Mouse (Mus musculus) brain, embryonic 18.5 days (tissue): ENCODE data around the gene Psd.

ENCODE experiments used
- DNase-seq: peaks from one replicate; pipeline ENCODE4 v3.0.0-alpha.2; 2012; ENCODE audit warnings: low read depth, low spot score

Gene Psd

DNA sequence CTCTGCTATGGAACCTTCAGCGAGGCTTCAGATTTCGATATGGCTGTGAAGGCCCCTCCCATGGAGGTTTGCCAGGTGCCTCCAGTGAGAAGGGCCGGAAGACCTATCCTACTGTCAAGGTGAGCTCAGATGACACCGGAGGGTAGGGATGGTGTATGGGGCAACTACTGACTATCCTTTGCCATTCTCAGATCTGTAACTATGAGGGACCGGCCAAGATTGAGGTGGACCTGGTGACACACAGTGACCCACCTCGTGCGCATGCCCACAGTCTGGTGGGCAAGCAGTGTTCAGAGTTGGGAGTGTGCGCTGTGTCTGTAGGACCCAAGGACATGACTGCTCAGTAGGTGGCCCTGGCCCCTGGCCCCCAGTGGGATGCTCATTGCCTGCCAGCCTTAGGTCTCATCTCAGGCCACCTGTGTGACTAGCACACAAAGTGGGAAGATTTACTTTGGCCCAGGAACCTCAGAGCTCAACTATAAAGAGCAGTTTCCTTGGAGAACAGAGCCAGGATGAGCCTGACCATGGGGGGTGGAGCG is 20.1 kb downstream of the Psd start:
- no peak for DNase-seq

DNA sequence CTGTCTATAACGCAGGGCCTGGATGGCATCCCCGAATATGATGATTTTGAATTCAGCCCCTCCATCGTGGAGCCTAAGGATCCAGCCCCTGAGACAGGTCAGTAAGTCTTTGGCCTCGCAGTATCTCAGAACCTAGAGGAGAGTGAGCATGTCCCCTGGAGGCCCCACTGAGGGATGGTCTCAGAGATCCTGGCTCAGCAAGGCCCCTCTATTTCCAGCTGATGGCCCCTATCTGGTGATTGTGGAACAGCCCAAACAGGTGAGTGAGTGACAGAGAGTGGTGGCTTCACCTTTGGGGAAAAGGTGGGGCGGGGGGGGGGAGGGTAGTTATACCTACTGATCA is 20.7 kb downstream of the Psd start:
- DNase-seq: no peak

GRCm38 (mm10) chr19:46305432-46306267 is 21.3 kb downstream of the Psd start:
- DNase-seq: no peak

GRCm38 (mm10) chr19:46304908-46305333 is 22.0 kb downstream of the Psd start:
- DNase-seq: no peak

- DNase-seq: no peak
These were observed 22.6 kb downstream of the Psd start, which contains the start of gene Nfkb2 for GRCm38 (mm10) chr19:46304216-46304841. Gene Nfkb2 (plus strand): TSS chr19:46304320.

- DNase-seq: no peak
These were observed 23.4 kb downstream of the Psd start for GRCm38 (mm10) chr19:46303251-46304215.

- no peak for DNase-seq
These were observed 24.4 kb downstream of the Psd start for GRCm38 (mm10) chr19:46302551-46302950.

- no peak for DNase-seq
These were observed 26.5 kb downstream of the Psd start for GRCm38 (mm10) chr19:46300294-46301045.

DNA sequence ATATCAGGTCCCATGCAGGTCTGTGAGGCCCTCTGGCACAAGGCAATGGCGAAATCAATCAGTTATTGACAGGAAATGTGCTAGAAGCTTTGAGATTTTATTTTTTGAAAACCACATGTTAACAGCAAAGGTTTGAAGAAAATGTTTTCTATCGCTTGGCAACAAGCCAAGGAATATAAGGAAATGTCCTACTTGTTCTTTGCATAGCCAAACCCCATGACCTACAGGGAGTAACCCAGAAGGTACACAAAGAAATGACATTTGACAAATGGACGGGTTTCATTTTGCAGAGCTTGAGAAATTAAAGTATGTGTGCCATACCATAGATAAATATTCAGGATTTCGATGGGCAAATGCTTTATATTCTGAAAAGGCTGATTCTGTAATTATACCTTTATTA is 30.0 kb downstream of the Psd start:
- DNase-seq: no peak

- DNase-seq: no peak
These were observed 36.3 kb downstream of the Psd start for GRCm38 (mm10) chr19:46290535-46291105.

- no peak for DNase-seq
These were observed 39.4 kb downstream of the Psd start for GRCm38 (mm10) chr19:46287566-46287965.

DNA sequence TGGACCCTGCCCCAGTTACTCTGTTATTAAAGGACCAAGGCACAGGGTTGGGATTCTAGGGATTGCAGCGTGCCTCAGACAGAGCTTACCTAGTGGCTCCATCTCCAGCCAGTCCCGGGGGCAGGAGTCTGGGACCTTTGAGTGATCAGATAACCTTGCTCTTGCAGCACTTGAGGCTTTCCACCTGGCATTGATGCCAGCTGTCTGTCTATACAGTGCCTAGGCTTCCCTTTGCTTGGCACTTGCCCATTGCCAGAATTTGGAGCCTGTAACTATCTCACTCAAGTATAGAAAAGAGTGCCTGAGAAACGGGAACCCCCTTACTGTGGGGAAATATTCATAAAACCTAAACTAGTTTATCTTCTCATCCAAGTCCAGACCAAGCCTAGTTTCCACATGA is 40.0 kb downstream of the Psd start:
- no peak for DNase-seq

DNA sequence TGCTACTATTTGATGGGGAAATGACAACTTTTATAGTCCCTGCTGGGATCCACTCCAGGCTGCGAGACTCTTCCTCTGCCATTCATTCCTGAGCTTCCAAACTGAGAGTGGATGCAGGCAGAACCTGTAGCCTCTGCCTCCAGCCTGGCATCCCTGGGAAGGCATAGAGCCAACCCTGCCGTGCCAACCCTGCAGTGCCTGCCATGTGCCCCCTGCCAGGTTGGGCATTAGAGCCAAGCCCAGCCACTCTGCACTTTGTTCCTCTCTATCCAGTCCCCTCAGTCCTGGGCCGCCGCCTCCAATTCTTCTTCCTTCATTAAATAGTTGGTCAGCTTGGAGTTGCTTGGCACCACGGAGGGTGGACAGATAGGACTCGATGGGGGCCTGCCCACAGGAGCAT is 40.9 kb downstream of the Psd start:
- DNase-seq: no peak

- no peak for DNase-seq
These were observed 41.3 kb downstream of the Psd start for GRCm38 (mm10) chr19:46285631-46286030.

- no peak for DNase-seq
These were observed 42.3 kb downstream of the Psd start for GRCm38 (mm10) chr19:46284686-46285085.

DNA sequence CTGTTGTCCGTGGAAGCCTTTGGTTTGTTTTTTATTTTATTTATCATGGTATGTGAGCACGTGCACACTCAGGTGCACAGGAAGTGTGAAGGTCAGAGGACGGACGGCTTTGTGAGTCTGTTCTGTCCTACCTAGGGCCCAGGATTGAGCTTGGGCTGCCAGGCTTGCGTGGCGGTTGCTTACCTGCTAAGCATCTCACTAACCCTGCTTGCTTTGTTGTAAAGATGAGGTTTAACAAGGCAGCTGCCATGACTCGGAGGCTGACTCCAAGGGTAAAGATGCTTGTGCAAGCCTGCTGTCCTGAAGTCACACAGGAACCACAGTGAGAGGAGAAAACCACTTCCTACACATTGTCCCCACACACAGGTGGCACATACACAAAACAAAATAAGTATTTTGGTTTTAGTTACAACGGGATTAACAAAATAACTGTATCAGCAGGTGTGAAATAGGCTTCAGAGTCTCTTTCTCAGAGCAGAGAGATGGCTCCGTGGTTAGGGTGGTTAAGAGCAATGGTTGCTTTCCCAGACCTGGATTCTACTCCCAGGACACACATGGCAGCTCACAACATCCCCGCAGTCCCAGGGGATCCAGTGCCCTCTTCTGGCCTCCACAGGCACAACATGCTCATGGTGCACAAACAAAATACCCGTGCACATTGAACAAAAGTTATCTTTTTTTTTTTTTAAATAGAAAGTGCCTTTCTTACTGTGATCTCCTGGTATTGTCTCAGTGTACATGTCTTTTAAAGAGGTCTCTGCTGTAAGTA is 44.7 kb downstream of the Psd start:
- no peak for DNase-seq

DNA sequence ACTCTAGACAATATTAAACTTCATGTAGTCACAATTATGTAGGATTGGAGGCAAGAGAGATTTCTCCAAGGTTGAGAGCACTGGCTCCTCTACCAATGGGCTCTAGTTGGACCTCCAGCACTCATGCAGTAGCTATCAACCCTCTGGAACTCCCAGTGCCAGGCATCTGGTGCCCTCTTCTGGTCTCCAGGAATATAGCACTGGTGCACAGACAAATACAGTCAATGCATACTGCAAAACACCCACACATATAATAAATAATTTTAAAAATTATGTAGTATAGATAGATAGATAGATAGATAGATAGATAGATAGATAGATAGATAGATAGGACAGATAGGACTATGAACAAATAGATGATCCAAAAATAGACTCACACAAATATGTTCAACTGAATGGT is 51.6 kb downstream of the Psd start:
- no peak for DNase-seq

DNA sequence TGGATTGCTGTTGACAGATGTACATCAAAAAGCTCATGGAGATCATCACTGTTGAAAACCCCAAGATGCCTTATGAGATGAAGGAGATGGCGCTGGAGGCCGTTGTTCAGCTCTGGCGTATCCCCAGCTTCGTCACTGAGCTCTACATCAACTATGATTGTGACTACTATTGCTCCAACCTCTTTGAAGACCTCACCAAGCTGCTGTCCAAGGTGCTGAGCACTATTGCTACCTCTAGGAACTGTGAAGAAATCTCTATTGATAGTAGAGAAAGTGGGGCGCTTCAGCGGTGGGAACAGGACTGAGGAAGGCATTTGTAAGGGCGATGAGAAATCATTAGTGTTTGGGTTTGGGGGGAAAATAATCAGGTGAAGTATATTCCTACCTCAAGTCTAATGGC is 62.2 kb downstream of the Psd start:
- no peak for DNase-seq
